8 mouse cellular contexts compared by ENCODE assay signal in genomic region chr12:116281427-116282281, GRCm38 (mm10). TPM values are rescaled to one million over a fixed set of nuclear protein-coding genes. Genes with fewer than 3 reads are reported as not detected.
DNase-seq lines count a peak whose midpoint lies in the region; ATAC-seq and TF ChIP-seq lines count a peak whose summit lies in the region.

No protein-coding gene starts in this region.

- H3K36me3 ChIP-seq in forebrain, embryonic 12.5 days (replicated peaks): no peaks in the 10 kb centered on the region
- H3K36me3 ChIP-seq in hindbrain, embryonic 10.5 days: no peaks in the 10 kb centered on the region

- H3K9ac ChIP-seq in forebrain, embryonic 12.5 days: peak overlapping the region; percentile 96

- WGBS in forebrain, embryonic 12.5 days: under 1% methylated on average over 48 of the region's 55 CpGs
- WGBS in hindbrain, embryonic 10.5 days: under 1% methylated on average over 55 of the region's 55 CpGs

- no peak for DNase-seq in cerebellum, adult 11 months
- peak; percentile 31 for DNase-seq in brain, embryonic 14.5 days (ENCODE audit: low read depth)
- peak; percentile 29 for DNase-seq in hindbrain, embryonic 10.5 days (ENCODE audit: low spot score)
- peak; percentile 14 for DNase-seq in left cerebral cortex, adult 11 months (ENCODE audit: low spot score)
- peak; percentile 52 for DNase-seq in lung, postnatal 14 days
- peak; percentile 19 for DNase-seq in right cerebral cortex, adult 18-20 months

- peak overlapping the region; percentile 94 for H3K4me2 ChIP-seq in forebrain, embryonic 12.5 days

- H3K27ac ChIP-seq in forebrain, embryonic 12.5 days: peak overlapping the region; percentile 94
- H3K27ac ChIP-seq in hindbrain, embryonic 10.5 days: peak overlapping the region; percentile 96

- TF ChIP-seq POLR2A in brain, embryonic 14.5 days (IDR thresholded peaks at IDR 0.05; ENCODE audit: borderline replicate concordance, extremely low read depth, insufficient read depth, insufficient read length, poor library complexity, severe bottlenecking): no peak

- ATAC-seq in cerebellum, adult (ENCODE audit: insufficient number of reproducible peaks, low FRiP score, low TSS enrichment): peak; percentile 50
- peak; percentile 7; the same call in 1 of the 2 replicates for ATAC-seq in forebrain, embryonic 12.5 days (ENCODE audit: low FRiP score)

- H3K4me1 ChIP-seq in forebrain, embryonic 12.5 days: peaks cover 10% of the 10 kb centered on the region
- peaks cover 17% of the 10 kb centered on the region for H3K4me1 ChIP-seq in hindbrain, embryonic 10.5 days (replicated peaks)

- no peaks in the 10 kb centered on the region for H3K27me3 ChIP-seq in forebrain, embryonic 12.5 days
- no peaks in the 10 kb centered on the region for H3K27me3 ChIP-seq in hindbrain, embryonic 10.5 days (ENCODE audit: insufficient read depth, poor library complexity, severe bottlenecking)

- peak overlapping the region; percentile 94 for H3K4me3 ChIP-seq in forebrain, embryonic 12.5 days (replicated peaks)
- peak overlapping the region; percentile 97 for H3K4me3 ChIP-seq in hindbrain, embryonic 10.5 days

- H3K9me3 ChIP-seq in forebrain, embryonic 12.5 days: no peaks in the 10 kb centered on the region
- H3K9me3 ChIP-seq in hindbrain, embryonic 10.5 days: no peaks in the 10 kb centered on the region

- no peak for TF ChIP-seq CTCF in brain, embryonic 14.5 days (IDR thresholded peaks at IDR 0.05; ENCODE audit: borderline replicate concordance, extremely low read depth, insufficient read depth, insufficient read length)

RNA-seq across cellular contexts. Expression of gene Esyt2, which starts 0.7 kb away (rescaled TPM):
- 8.5 and 13.4 TPM in 2 replicates for polyA plus RNA-seq in brain, embryonic 14.5 days (2012; rRNA removed)
- 17.2 and 17.3 TPM in 2 replicates for polyA plus RNA-seq in forebrain, embryonic 12.5 days (2016; fragmentation: Nextera tagmentation; extraction: Ambion mirVana)
- 10.4 and 13.6 TPM in 2 replicates for polyA plus RNA-seq in hindbrain, embryonic 10.5 days (2016; fragmentation: Nextera tagmentation; extraction: Ambion mirVana)

RNA-seq across cellular contexts. Expression of gene Gm11027, which starts 6.5 kb away (rescaled TPM):
- not detected in 2 replicates for polyA plus RNA-seq in brain, embryonic 14.5 days (2012; rRNA removed)
- polyA plus RNA-seq in forebrain, embryonic 12.5 days (2016; fragmentation: Nextera tagmentation; extraction: Ambion mirVana): not detected in 2 replicates
- not detected in 2 replicates for polyA plus RNA-seq in hindbrain, embryonic 10.5 days (2016; fragmentation: Nextera tagmentation; extraction: Ambion mirVana)

RNA-seq across cellular contexts. Expression of gene Wdr60, which starts 18.8 kb away (rescaled TPM):
- polyA plus RNA-seq in brain, embryonic 14.5 days (2012; rRNA removed): 12.7 and 15.8 TPM in 2 replicates
- 20.3 and 21.7 TPM in 2 replicates for polyA plus RNA-seq in forebrain, embryonic 12.5 days (2016; fragmentation: Nextera tagmentation; extraction: Ambion mirVana)
- polyA plus RNA-seq in hindbrain, embryonic 10.5 days (2016; fragmentation: Nextera tagmentation; extraction: Ambion mirVana): 14.7 and 16.0 TPM in 2 replicates
